Mouse (Mus musculus): ENCODE results near the gene Gpr88.

The Gpr88 gene

DNA sequence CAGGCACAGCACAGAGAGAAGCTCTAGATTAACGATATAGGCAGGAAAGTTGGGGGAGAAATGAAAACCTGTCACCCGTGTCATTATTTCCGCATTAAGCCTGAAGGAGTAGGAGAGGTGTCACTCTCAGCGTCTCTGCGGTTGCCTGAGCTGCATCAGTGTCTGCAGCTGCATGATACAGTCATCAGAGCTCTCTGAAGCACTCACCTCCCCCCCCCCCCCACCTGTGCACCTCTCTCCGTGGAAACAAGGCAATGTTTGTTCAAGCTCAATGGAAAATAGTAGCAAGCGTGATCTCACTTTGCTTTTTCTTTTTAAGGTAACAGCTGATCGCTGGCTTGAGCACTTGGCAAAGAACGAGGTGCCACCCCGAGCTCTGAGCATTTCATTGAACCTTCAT is 53.2 kb downstream of the Gpr88 start:
- no peak for DNase-seq (ENCODE audit: low read depth, low spot score)

All from telencephalon, adult 2 months (tissue).